Mouse (Mus musculus): ENCODE data around the gene Srsf9.
"Not testable (repeated sequence)": the region's sequence is repeated elsewhere in the genome, so short reads cannot be mapped to it uniquely, and the experiment has no call there.

Srsf9 gene

DNA sequence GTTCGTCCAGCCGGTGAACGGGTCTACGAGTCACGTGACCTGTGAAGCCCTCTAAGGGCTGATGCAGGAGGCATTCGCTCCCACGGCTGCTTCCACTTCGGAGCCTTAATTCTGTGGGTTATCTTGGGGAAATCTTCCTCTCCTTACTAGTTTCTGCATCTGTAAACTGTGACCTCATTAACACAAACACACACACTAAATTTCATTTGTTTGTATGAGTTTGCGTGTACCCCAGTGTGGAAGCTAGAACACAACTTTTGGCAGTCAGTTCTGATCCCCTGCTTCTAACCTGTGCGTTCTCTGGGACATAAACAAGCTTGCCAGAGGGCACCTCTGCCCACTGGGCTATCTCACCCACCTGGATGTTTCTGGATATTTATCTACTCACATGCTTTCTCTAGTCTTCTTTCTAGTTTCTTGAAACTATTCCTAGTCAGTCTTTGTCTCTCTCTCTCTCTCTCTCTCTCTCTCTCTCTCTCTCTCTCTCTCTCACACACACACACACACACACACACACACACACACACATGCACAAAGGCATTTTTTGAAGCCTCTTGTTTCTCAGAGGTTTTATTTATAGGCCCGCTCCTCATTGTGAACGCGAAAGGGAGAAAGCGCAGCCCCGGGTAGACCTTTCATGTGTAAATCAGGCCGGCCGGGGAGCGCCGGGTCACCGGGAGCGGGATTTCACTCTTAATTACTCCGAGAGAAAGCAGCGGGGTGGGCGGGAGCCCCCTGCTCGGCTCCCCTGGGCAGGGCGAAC is 46.6 kb downstream of the Srsf9 start:
- DNase-seq (ENCODE audit: low spot score in 2 of 2), result no peak

DNA sequence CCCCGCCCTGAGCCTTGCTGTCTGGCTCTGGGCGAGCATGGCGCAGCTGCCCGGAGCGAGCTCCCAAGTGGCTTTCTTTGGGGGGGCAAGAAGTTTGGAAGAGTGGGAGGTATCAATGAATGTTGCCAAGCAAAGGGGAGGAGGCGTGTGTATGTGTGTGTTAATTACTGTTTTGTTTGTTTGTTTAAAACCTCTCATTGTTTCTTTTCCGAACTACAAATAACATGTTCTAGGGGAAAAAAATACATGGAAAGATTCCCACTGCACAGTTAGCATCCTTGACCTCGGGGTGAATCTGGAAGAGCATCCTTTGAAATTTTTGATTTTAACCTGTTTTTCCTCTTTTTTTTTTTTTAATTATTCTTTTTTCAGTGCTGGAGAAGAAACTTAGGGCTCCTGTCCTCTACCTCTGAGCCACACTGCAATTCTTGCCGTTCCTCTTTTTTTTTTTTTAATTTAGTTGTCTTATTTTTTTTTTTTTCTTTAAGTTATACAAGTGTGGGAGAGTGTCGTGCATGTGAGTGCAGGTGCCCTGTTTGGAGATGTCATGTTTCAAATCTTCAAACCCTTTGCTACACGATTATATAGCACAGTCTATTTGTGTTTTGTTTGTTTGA is 47.3 kb downstream of the Srsf9 start:
- DNase-seq (ENCODE audit: low spot score in 2 of 2), result no peak

DNA sequence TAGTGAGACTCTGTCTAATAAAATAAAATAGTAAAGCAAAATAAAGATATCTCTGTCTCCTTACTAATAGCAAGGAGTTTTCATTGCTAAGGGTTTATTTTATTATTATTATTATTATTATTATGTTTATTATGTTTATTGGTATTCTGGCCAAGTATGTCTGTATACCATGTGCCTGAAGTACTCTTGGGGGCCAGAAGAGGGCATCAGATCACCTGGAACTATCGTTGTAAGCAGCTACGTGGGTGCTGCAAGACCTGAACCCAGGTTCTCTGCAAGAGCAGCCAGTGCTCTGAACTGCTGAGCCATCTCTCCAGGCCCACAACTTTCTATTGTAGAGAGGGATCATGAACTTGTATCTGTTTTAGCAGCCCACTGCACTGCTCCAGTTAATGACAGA is 48.5 kb downstream of the Srsf9 start:
- no peak for DNase-seq (ENCODE audit: low spot score in 2 of 2)

DNA sequence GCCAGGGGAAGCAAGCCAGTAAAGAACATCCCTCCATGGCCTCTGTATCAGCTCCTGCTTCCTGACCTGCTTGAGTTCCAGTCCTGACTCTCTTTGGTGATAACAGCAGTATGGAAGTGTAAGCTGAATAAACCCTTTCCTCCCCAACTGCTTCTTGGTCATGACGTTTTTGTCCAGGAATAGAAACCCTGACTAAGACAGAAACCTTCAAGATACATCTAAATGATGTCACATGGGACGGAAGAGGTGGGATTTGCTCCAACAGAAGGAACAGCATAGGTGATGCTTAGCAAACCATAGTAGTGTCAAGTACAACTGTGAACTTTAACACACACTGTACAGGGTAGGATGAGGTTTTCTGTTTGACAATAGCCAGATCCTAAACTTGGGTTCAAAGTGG is 51.9 kb downstream of the Srsf9 start:
- not testable (repeated sequence) for DNase-seq (ENCODE audit: low spot score in 2 of 2)
